Mouse (Mus musculus) intestine, embryonic 14.5 days (tissue): ENCODE data around the gene Clcn5. TPM values are rescaled to one million over a fixed set of nuclear protein-coding genes. Genes with fewer than 3 reads are reported as not detected.

Source experiments
- ATAC-seq: fragments of 200-750 bp; cut with Nextera tagmentation; replicated peaks from 2 replicates; pipeline ENCODE4 v1.8.0; 2017; ENCODE audit warnings: low read depth, moderate number of reproducible peaks, moderate TSS enrichment, moderate library complexity; ENCODE audit not compliant: low FRiP score, low TSS enrichment
- DNase-seq: peaks from one replicate; pipeline ENCODE4 v3.0.0-alpha.2; 2018; ENCODE audit warnings: low spot score
- H3K27ac ChIP-seq: fragments of 300-500 bp; sonication (generic); 2 replicates; pipeline ENCODE4 v1.5.1; 2014; ENCODE audit warnings: low read depth, mild to moderate bottlenecking, control low read depth
- H3K27me3 ChIP-seq: fragments of 300-500 bp; sonication (generic); replicated peaks from 2 replicates; pipeline ENCODE4 v1.6.1; 2014; ENCODE audit warnings: low read length, control low read depth; ENCODE audit not compliant: control insufficient read depth, insufficient read depth
- H3K36me3 ChIP-seq: fragments of 300-500 bp; sonication (generic); 2 replicates; pipeline ENCODE4 v1.6.1; 2014; ENCODE audit warnings: low read length, control low read depth; ENCODE audit not compliant: control insufficient read depth, insufficient read depth
- H3K4me1 ChIP-seq: fragments of 300-500 bp; sonication (generic); replicated peaks from 2 replicates; pipeline ENCODE4 v1.6.1; 2014; ENCODE audit warnings: low read length, control low read depth, mixed read lengths; ENCODE audit not compliant: control insufficient read depth, insufficient read depth
- H3K4me2 ChIP-seq: fragments of 300-500 bp; sonication (generic); 2 replicates; pipeline ENCODE4 v1.6.1; 2014; ENCODE audit warnings: low read length
- H3K4me3 ChIP-seq: fragments of 300-500 bp; sonication (generic); 2 replicates; pipeline ENCODE4 v1.5.1; 2014; ENCODE audit warnings: low read depth, low read length, control low read depth, mixed read lengths
- H3K9ac ChIP-seq: fragments of 300-500 bp; sonication (generic); 2 replicates; pipeline ENCODE4 v1.6.1; 2014; ENCODE audit warnings: mild to moderate bottlenecking, low read length
- H3K9me3 ChIP-seq: fragments of 300-500 bp; sonication (generic); 2 replicates; pipeline ENCODE4 v1.6.1; 2016; ENCODE audit warnings: low read length, control low read depth; ENCODE audit not compliant: control insufficient read depth
- WGBS: fragments of 180-500 bp; shearing (Covaris S2); extraction: QIAGEN DNeasy Blood & Tissue Kit; methylation state at CpG from one replicate; pipeline ENCODE4 v1.1.7; 2014; 5-methylcytosine and 5-hydroxymethylcytosine counted together
- polyA plus RNA-seq: library from polyadenylated mRNA; unstranded; fragments of >200 nt; fragmentation: Nextera tagmentation; extraction: Ambion mirVana; gene quantifications from 2 replicates; pipeline ENCODE4 v1.2.1, GENCODE M21; 2014

Gene Clcn5
- polyA plus RNA-seq, 1 experiment from 2014 or later, result 22.1 TPM

- no peaks in the 10 kb centered on the region for H3K36me3 ChIP-seq
- H3K4me1 ChIP-seq, result no peaks in the 10 kb centered on the region
- H3K4me2 ChIP-seq, result no peak overlapping the region
- no peaks in the 10 kb centered on the region for H3K9me3 ChIP-seq
- 79% methylated on average over 5 of the region's 5 CpGs for WGBS
- DNase-seq, result no peak
- H3K9ac ChIP-seq, result no peak overlapping the region
- H3K4me3 ChIP-seq, result no peak overlapping the region
- H3K27me3 ChIP-seq, result no peaks in the 10 kb centered on the region
- ATAC-seq, result no peak
- no peak overlapping the region for H3K27ac ChIP-seq
Measured at GRCm38 (mm10) chrX:7260400-7261113, 58.6 kb downstream of the Clcn5 start.

DNA sequence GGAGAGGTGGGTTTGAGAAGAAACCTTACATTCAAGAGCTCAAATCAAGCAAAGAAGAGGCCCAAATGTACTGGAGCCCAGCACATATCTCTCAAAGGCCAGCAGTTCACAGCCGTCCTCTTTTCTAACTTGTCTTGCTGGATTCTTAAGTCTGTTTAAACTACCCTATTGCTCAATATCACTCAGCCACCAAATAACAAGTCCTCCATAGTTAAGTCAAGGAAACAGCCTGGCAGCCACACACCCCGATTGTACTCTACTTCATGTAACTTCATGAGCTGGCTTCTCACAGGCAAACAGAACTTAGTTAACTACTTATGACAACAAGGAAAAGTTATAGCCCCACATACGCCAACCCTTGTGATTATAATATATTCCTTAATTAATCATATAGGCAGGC, 59.4 kb downstream of the Clcn5 start:
- Histone ChIP-seq H3K36me3 (no peaks in the 10 kb centered on the region), H3K9ac (no peak overlapping the region), H3K27ac (no peak overlapping the region), H3K9me3 (no peaks in the 10 kb centered on the region), H3K4me2 (no peak overlapping the region), H3K4me1 (no peaks in the 10 kb centered on the region), H3K4me3 (no peak overlapping the region), H3K27me3 (no peaks in the 10 kb centered on the region)
- WGBS, result 74% methylated on average over 3 of the region's 3 CpGs
- DNase-seq (no peak), ATAC-seq (no peak)

DNA sequence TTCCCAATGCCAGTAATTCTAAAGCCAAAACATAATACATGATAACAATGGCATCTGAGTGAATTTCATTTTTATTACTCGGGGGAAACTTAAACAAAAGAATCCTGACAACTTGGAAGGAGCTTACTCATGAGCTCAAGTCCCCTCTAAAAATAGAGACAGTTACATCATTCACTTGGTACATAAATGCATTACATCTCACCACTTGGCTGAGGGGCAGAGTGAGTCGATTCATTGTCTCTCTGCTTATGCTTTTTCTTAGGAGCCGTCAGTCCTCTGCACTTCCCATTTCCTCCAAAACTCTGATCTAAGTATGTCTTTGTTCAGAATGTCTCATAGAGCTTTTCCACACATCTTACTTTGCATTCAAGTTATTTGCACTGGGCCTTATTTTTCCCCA, 63.1 kb downstream of the Clcn5 start:
- Histone ChIP-seq H3K4me2 (no peak overlapping the region), H3K27ac (no peak overlapping the region), H3K9me3 (no peaks in the 10 kb centered on the region), H3K4me1 (no peaks in the 10 kb centered on the region), H3K36me3 (no peaks in the 10 kb centered on the region), H3K9ac (no peak overlapping the region), H3K4me3 (no peak overlapping the region), H3K27me3 (no peaks in the 10 kb centered on the region)
- ATAC-seq, result no peak
- no peak for DNase-seq
- WGBS, result 70% methylated on average over 3 of the region's 3 CpGs

GRCm38 (mm10) chrX:7204099-7204498, 115.1 kb downstream of the Clcn5 start:
- no peak for DNase-seq
- Histone ChIP-seq H3K36me3 (no peaks in the 10 kb centered on the region), H3K4me3 (no peak overlapping the region)

DNA sequence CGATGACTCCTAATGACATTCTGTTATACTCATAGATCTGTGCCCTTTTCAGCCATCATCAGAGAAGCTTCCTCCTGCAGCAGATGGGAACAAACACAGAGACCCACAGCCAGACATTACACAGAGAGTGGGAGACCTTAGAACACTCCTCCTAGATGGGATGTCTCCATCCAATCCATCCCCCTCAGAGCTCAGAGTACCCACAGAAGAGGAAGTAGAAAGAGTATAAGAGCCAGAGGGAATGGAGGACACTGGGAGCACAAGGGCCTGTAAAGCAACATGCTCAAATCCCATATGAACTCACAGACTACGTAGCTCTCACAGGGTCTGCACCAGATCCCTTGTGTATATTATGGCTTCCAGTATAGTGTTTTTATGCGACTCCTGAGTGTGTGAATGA, 115.6 kb downstream of the Clcn5 start:
- Histone ChIP-seq H3K9ac (no peak overlapping the region), H3K9me3 (no peaks in the 10 kb centered on the region), H3K36me3 (no peaks in the 10 kb centered on the region), H3K4me3 (no peak overlapping the region), H3K4me1 (no peaks in the 10 kb centered on the region), H3K27ac (no peak overlapping the region), H3K4me2 (no peak overlapping the region), H3K27me3 (no peaks in the 10 kb centered on the region)
- DNase-seq (no peak), ATAC-seq (no peak)
- WGBS, result 88% methylated on average over 3 of the region's 3 CpGs

More at GRCm38 (mm10) chrX:7204099-7204498, 115.1 kb downstream of the Clcn5 start:
- Histone ChIP-seq H3K27me3 (no peaks in the 10 kb centered on the region), H3K9ac (no peak overlapping the region), H3K27ac (no peak overlapping the region), H3K4me2 (no peak overlapping the region), H3K9me3 (no peaks in the 10 kb centered on the region), H3K4me1 (no peaks in the 10 kb centered on the region)
- WGBS, result 75% methylated on average over 5 of the region's 5 CpGs
- no peak for ATAC-seq

DNA sequence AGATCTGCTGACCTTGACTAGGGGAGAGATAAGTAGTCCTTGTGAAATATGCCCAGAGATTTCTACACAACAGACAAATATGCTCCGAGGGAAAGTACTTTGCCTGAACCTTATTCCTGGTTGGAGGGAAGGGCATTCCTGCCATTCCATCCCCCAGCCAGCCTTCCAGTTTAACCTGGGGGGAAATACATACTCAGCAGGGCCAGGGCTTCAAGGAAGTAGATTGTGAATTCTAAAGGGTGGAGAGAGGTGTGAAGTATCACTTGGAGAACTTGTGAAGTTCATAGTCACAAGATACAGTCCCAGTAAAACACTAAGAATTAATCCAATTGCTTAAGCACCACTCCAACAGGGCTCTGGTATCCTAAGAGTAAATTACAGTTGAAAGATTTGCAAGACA, 121.3 kb downstream of the Clcn5 start:
- ATAC-seq (no peak), DNase-seq (no peak)
- H3K4me1 ChIP-seq, result no peaks in the 10 kb centered on the region
- no peaks in the 10 kb centered on the region for H3K27me3 ChIP-seq
- H3K27ac ChIP-seq, result no peak overlapping the region
- no peak overlapping the region for H3K9ac ChIP-seq
- no peaks in the 10 kb centered on the region for H3K9me3 ChIP-seq
- H3K4me3 ChIP-seq, result no peak overlapping the region
- 37% methylated on average over 1 of the region's 1 CpGs for WGBS
- no peak overlapping the region for H3K4me2 ChIP-seq
- H3K36me3 ChIP-seq, result no peaks in the 10 kb centered on the region

GRCm38 (mm10) chrX:7190816-7191215, 128.3 kb downstream of the Clcn5 start:
- DNase-seq (no peak), ATAC-seq (no peak)
- Histone ChIP-seq H3K27ac (no peak overlapping the region), H3K27me3 (no peaks in the 10 kb centered on the region), H3K9me3 (no peaks in the 10 kb centered on the region), H3K4me1 (no peaks in the 10 kb centered on the region), H3K9ac (no peak overlapping the region), H3K4me3 (no peak overlapping the region), H3K4me2 (no peak overlapping the region), H3K36me3 (no peaks in the 10 kb centered on the region)
- 79% methylated on average over 4 of the region's 4 CpGs for WGBS

DNA sequence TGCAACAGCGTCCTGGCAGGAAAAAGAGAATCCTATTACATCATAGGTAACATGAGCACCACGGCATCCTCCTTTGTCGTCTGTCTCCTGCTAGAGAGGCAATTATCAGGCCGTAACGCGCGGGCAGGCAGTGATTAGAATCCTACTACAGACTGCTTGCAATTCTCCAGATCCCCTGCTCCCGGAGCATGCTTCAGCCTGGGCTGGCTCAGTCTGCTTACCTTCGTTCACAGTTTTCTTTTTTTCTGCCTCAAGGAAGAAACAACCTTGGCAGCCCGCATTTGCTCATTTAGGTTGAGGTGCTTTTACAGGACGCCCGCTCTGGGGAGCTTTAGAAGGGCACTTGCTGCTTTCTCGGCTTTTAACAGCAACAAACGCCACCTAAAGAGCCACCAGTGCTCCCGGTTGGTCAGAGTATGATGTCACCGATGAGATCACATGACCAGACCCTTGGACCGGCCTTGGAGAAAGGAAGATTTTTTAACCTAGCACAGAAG, 130.8 kb downstream of the Clcn5 start:
- 22% methylated on average over 17 of the region's 17 CpGs for WGBS
- Histone ChIP-seq H3K9ac (peak overlapping the region; percentile 45), H3K27ac (peak overlapping the region; percentile 84), H3K36me3 (no peaks in the 10 kb centered on the region), H3K27me3 (no peaks in the 10 kb centered on the region), H3K4me2 (peak overlapping the region; percentile 46), H3K4me1 (no peaks in the 10 kb centered on the region), H3K9me3 (no peaks in the 10 kb centered on the region), H3K4me3 (peak overlapping the region; percentile 37)
- DNase-seq, result peak; percentile 75
- peak; percentile 80 for ATAC-seq
